Mouse (Mus musculus) limb, embryonic 10.5 days (tissue): ENCODE measurements around the gene Klf5. TPM values are rescaled to one million over a fixed set of nuclear protein-coding genes. Genes with fewer than 3 reads are reported as not detected.

ENCODE experiments used
- DNase-seq: peaks from one replicate; pipeline ENCODE4 v3.0.0-alpha.2; 2017; ENCODE audit warnings: low spot score
- H3K27ac ChIP-seq: fragments of 300-500 bp; sonication (generic); 2 replicates; pipeline ENCODE4 v1.5.1; 2016; ENCODE audit warnings: mild to moderate bottlenecking
- H3K27me3 ChIP-seq: fragments of 300-500 bp; sonication (generic); 2 replicates; pipeline ENCODE4 v1.6.1; 2016; ENCODE audit warnings: low read depth, mild to moderate bottlenecking; ENCODE audit not compliant: poor library complexity, severe bottlenecking
- H3K36me3 ChIP-seq: fragments of 300-500 bp; sonication (generic); 2 replicates; pipeline ENCODE4 v1.6.1; 2016; ENCODE audit warnings: mild to moderate bottlenecking, moderate library complexity
- H3K4me1 ChIP-seq: fragments of 300-500 bp; sonication (generic); 2 replicates; pipeline ENCODE4 v1.6.1; 2016
- H3K4me3 ChIP-seq: fragments of 300-500 bp; sonication (generic); 2 replicates; pipeline ENCODE4 v1.5.1; 2016; ENCODE audit warnings: mild to moderate bottlenecking, moderate library complexity
- H3K9me3 ChIP-seq: fragments of 300-500 bp; sonication (generic); replicated peaks from 2 replicates; pipeline ENCODE4 v1.6.1; 2016; ENCODE audit warnings: mild to moderate bottlenecking
- WGBS: fragments of 180-500 bp; shearing (Covaris S2); methylation state at CpG from one replicate; pipeline ENCODE4 v1.1.7; 2016; 5-methylcytosine and 5-hydroxymethylcytosine counted together
- polyA plus RNA-seq: library from polyadenylated mRNA; unstranded; fragments of >200 nt; fragmentation: Nextera tagmentation; extraction: Ambion mirVana; gene quantifications from 2 replicates; pipeline ENCODE4 v1.2.1, GENCODE M21; 2016

Gene Klf5
- polyA plus RNA-seq, 1 experiment from 2014 or later, result 2.2 TPM

- Histone ChIP-seq H3K27me3 (peaks cover 23% of the 10 kb centered on the region), H3K4me1 (peaks cover 12% of the 10 kb centered on the region), H3K36me3 (no peaks in the 10 kb centered on the region), H3K9me3 (no peaks in the 10 kb centered on the region), H3K4me3 (no peak overlapping the region), H3K27ac (no peak overlapping the region)
- DNase-seq, result no peak
- 88% methylated on average over 8 of the region's 8 CpGs for WGBS
These were observed 4.1 kb upstream of the Klf5 start for GRCm38 (mm10) chr14:99294424-99294823.

GRCm38 (mm10) chr14:99295606-99296341, 2.7 kb upstream of the Klf5 start:
- H3K36me3 ChIP-seq, result no peaks in the 10 kb centered on the region
- 68% methylated on average over 15 of the region's 15 CpGs for WGBS
- no peak overlapping the region for H3K27ac ChIP-seq
- no peaks in the 10 kb centered on the region for H3K9me3 ChIP-seq
- peaks cover 37% of the 10 kb centered on the region for H3K27me3 ChIP-seq
- no peak overlapping the region for H3K4me3 ChIP-seq
- peaks cover 20% of the 10 kb centered on the region for H3K4me1 ChIP-seq
- DNase-seq, result no peak

- H3K4me3 ChIP-seq, result peak overlapping the region; percentile 71
- H3K4me1 ChIP-seq, result peaks cover 20% of the 10 kb centered on the region
- under 1% methylated on average over 51 of the region's 60 CpGs for WGBS
- peak overlapping the region; percentile 78 for H3K27ac ChIP-seq
- H3K9me3 ChIP-seq, result no peaks in the 10 kb centered on the region
- H3K27me3 ChIP-seq, result peaks cover 51% of the 10 kb centered on the region
- peak; percentile 75 for DNase-seq
- H3K36me3 ChIP-seq, result no peaks in the 10 kb centered on the region
These were observed 561 bp downstream of the Klf5 start for GRCm38 (mm10) chr14:99299022-99299481.

GRCm38 (mm10) chr14:99299701-99300191, 1.3 kb downstream of the Klf5 start:
- 5% methylated on average over 21 of the region's 21 CpGs for WGBS
- H3K27me3 ChIP-seq, result peaks cover 51% of the 10 kb centered on the region
- H3K4me3 ChIP-seq, result peak overlapping the region; percentile 71
- DNase-seq, result peak; percentile 40
- H3K36me3 ChIP-seq, result no peaks in the 10 kb centered on the region
- no peak overlapping the region for H3K27ac ChIP-seq
- H3K4me1 ChIP-seq, result peaks cover 20% of the 10 kb centered on the region
- no peaks in the 10 kb centered on the region for H3K9me3 ChIP-seq

- Histone ChIP-seq H3K36me3 (no peaks in the 10 kb centered on the region), H3K27me3 (peaks cover 44% of the 10 kb centered on the region), H3K4me1 (peaks cover 20% of the 10 kb centered on the region), H3K27ac (no peak overlapping the region), H3K9me3 (no peaks in the 10 kb centered on the region), H3K4me3 (no peak overlapping the region)
- 73% methylated on average over 11 of the region's 11 CpGs for WGBS
- no peak for DNase-seq
These were observed 3.0 kb downstream of the Klf5 start for GRCm38 (mm10) chr14:99301472-99301871.

DNA sequence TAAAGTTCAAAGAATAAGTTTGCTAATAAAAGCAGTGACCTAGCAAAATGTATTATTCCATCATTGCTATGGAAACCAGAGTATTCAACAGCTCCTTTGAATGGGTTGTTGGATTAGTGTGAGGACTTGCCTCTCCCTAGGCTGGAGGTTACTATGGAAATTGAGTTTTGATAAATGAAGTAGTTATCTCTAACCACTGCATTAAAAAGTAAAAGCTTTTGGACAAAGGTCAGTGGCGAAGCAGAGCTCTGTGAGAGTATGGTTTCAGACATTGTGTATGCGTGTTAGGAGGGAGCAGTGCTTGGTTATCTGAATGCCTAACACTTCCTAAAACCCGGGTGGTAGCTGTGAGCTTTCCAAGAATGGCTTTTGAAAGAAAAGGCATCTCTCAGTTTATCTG, 5.9 kb downstream of the Klf5 start:
- 86% methylated on average over 3 of the region's 3 CpGs for WGBS

DNA sequence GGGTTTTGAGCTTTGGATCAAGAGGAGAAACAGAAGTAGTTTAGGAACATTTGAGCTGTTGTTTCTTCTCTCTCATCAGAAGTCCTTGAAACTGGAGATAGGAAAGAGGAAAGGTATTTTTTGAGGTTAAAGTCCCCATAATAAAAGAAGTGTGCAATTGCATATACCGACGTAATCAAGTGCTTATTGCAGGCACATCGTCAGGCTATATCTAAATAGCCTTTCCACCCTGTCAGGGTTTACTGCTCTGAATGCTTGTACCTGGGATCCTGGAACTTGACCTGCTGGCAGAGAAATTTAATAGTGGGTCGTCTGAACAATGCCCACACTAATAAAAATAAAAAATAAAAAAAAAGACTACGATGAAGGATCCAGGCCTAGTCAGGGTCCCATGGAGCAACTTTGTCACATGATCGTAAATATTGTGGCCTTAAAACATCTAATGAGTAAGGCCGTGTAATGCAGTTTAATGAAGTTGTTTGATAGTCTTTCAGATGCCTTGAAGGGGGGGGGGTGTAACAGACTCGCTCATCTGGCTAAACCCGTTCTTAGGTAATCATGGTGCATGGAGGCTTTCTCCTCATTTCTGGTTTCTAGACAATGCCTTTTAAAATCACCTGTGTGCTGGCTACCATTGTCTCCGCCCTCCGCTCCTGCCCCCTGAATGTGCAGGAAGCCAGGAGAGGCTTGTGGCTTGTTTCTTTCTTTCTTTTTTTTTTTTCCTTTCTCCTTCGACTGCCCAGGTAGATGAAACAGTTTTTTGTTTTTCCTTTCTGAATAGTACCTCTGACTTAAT, 6.7 kb downstream of the Klf5 start:
- H3K4me1 ChIP-seq, result no peaks in the 10 kb centered on the region
- H3K27me3 ChIP-seq, result peaks cover 20% of the 10 kb centered on the region
- 77% methylated on average over 12 of the region's 12 CpGs for WGBS
- H3K27ac ChIP-seq, result no peak overlapping the region
- no peaks in the 10 kb centered on the region for H3K9me3 ChIP-seq
- H3K36me3 ChIP-seq, result no peaks in the 10 kb centered on the region
- H3K4me3 ChIP-seq, result no peak overlapping the region
- no peak for DNase-seq

More for the DNA sequence above, 5.9 kb downstream of the Klf5 start:
- no peaks in the 10 kb centered on the region for H3K9me3 ChIP-seq
- peaks cover 28% of the 10 kb centered on the region for H3K27me3 ChIP-seq
- no peaks in the 10 kb centered on the region for H3K36me3 ChIP-seq
- H3K4me3 ChIP-seq, result no peak overlapping the region
- H3K27ac ChIP-seq, result no peak overlapping the region
- H3K4me1 ChIP-seq, result peaks cover 8% of the 10 kb centered on the region
- no peak for DNase-seq

GRCm38 (mm10) chr14:99306410-99306809, 7.9 kb downstream of the Klf5 start:
- no peak for DNase-seq
- Histone ChIP-seq H3K27ac (no peak overlapping the region), H3K4me3 (no peak overlapping the region), H3K4me1 (no peaks in the 10 kb centered on the region), H3K27me3 (peaks cover 8% of the 10 kb centered on the region), H3K9me3 (no peaks in the 10 kb centered on the region), H3K36me3 (no peaks in the 10 kb centered on the region)
- WGBS, result 90% methylated on average over 7 of the region's 7 CpGs

GRCm38 (mm10) chr14:99309606-99310005, 11.1 kb downstream of the Klf5 start:
- 91% methylated on average over 9 of the region's 9 CpGs for WGBS
- no peak for DNase-seq

GRCm38 (mm10) chr14:99310358-99310757, 11.9 kb downstream of the Klf5 start:
- Histone ChIP-seq H3K36me3 (0 out of 2 replicates have a peak, but pooled peaks cover 3% of the 10 kb centered on the region), H3K27me3 (no peaks in the 10 kb centered on the region), H3K9me3 (no peaks in the 10 kb centered on the region), H3K27ac (no peak overlapping the region), H3K4me3 (no peak overlapping the region), H3K4me1 (no peaks in the 10 kb centered on the region)
- 88% methylated on average over 7 of the region's 7 CpGs for WGBS
- no peak for DNase-seq

More at GRCm38 (mm10) chr14:99309606-99310005, 11.1 kb downstream of the Klf5 start:
- Histone ChIP-seq H3K4me1 (no peaks in the 10 kb centered on the region), H3K9me3 (no peaks in the 10 kb centered on the region), H3K27me3 (no peaks in the 10 kb centered on the region), H3K36me3 (0 out of 2 replicates have a peak, but pooled peaks cover 3% of the 10 kb centered on the region), H3K27ac (no peak overlapping the region), H3K4me3 (no peak overlapping the region)

- H3K4me3 ChIP-seq, result no peak overlapping the region
- H3K27ac ChIP-seq, result no peak overlapping the region
- H3K27me3 ChIP-seq, result no peaks in the 10 kb centered on the region
- H3K36me3 ChIP-seq, result 0 out of 2 replicates have a peak, but pooled peaks cover 3% of the 10 kb centered on the region
- 91% methylated on average over 24 of the region's 24 CpGs for WGBS
- no peaks in the 10 kb centered on the region for H3K4me1 ChIP-seq
- H3K9me3 ChIP-seq, result no peaks in the 10 kb centered on the region
- no peak for DNase-seq
These were observed 14.6 kb downstream of the Klf5 start for GRCm38 (mm10) chr14:99313062-99313461.

DNA sequence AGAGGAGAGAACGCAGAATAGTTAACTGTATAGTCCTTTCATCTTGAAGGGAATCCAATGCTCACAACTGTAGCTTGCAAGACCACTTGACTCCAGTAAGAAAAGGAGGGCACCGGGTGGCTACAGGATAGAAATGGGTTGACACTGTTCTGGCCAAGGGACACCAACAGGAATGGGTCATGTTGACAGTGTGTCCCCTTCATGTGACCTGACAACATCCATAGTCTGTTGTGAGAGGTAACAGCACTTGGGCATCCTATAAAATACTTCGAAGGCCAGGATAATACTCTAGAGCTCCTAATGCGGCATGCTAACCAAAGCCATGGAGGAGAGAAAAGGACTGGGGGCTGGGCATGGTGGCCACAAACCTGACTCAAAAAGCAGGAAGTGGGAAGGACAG, 17.8 kb downstream of the Klf5 start:
- no peak for DNase-seq
- no peaks in the 10 kb centered on the region for H3K27me3 ChIP-seq
- no peaks in the 10 kb centered on the region for H3K4me1 ChIP-seq
- 95% methylated on average over 4 of the region's 4 CpGs for WGBS
- H3K36me3 ChIP-seq, result 0 out of 2 replicates have a peak, but pooled peaks cover 3% of the 10 kb centered on the region
- H3K27ac ChIP-seq, result no peak overlapping the region
- H3K9me3 ChIP-seq, result no peaks in the 10 kb centered on the region
- H3K4me3 ChIP-seq, result no peak overlapping the region

DNA sequence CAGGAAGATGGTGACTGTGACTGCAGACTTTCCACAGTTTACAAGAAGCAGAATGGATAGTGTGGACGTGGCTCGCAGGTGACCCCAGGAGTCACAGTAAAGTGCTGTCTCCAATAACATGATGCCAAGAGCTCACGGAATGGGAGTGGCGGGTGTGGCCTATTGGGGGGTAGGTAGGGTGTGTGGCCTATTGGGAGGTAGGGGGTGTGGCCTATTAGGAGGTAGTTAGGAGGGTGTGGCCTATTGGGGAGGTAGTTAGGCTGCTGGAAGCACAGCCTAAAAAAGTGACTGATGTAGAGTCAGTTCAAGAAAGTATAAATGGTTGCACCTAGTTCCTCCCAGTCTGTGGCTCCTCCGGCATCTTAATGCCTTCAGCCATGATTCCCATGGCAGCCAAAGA, 22.2 kb downstream of the Klf5 start:
- Histone ChIP-seq H3K9me3 (no peaks in the 10 kb centered on the region), H3K36me3 (no peaks in the 10 kb centered on the region), H3K4me1 (peaks cover 3% of the 10 kb centered on the region; the same call in 1 of the 2 replicates), H3K4me3 (no peak overlapping the region), H3K27me3 (no peaks in the 10 kb centered on the region), H3K27ac (no peak overlapping the region)
- 87% methylated on average over 5 of the region's 5 CpGs for WGBS
- DNase-seq, result no peak
